Mouse (Mus musculus) kidney, postnatal 36 days (tissue): ENCODE measurements around the gene Pde12.
"Not testable (repeated sequence)": the region's sequence is repeated elsewhere in the genome, so short reads cannot be mapped to it uniquely, and the experiment has no call there.

Experiments
- DNase-seq, 2 experiments: peaks; one replicate each; pipeline ENCODE4 v3.0.0; 2021 to 2022; ENCODE audit warnings: mixed read lengths in 2 of 2

Gene Pde12

DNA sequence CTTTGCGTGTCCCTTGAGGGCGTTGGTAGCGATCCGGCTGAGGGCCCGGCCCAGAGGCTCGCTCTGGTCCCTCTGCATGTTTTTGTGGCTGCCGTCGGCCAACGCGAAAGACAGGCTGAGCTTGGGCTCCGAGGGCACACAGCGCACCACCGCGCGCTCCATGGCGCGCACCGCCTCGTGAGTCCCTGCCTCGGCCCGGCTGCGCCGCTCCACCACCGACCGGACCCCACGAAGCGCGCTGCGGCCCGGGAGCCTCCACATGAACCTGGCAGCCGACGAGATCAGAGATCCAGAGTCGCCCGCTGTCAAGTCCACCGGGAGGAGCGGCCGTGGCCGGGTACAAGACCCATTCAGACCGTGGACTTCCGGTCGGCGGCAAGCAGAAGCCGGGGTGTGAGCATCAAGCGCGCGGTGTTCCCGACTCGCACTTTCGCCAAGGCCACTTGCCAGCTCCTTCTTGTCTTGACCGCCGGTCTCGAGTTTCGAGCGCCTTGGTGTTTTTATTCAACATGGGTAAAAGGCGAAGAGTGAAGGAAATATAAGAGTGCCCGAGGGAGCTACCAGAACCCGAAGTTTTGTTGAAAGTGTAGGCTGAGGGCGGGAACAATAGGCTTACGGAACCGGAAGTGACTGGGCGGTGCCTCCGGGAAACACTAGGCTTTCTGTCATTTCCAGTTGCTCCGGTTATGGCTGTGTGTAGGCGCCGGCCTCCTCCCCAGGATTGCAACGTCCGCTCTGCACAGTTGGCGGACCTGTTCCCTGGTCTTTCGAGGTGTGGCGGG lies at the start of gene Pde12:
TSS of gene Pde12 (minus strand) at position 592 of the 782 bp plus-strand sequence.
- DNase-seq, result peak; percentile 92

DNA sequence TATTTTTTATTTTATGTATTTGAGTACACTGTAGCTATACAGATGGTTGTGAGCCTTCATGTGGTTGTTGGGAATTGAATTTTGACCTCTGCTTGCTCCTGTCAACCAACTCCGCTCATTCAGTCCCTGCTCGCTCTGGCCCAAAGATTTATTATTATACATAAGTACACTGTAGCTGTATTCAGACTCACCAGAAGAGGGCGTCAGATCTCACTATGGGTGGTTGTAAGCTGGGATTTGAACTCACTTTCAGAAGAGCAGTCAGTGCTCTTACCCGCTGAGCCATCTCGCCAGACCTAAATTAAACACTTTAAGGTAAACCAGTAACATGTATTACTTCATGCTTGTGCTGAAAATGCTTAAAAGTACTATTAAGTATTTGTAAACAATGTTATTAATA lies 35.6 kb upstream of the Pde12 start:
- peak in 1 of 2 experiments; percentile 4 for DNase-seq

DNA sequence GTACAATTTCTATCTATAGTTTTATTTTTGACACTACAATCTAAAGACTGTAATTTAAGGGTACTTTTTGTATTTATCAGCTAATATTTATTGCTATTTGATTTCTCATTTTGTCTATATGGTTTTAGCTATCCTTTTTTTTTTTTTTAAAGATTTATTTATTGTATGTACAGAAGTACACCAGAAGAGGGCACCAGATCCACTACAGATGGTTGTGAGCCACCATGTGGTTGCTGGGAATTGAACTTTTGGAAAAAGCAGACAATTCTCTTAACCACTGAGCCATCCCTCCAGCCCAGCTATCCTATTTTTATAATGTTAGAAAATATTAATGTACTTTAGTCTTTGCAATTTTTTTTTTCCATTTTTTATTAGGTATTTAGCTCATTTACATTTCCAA lies 28.2 kb upstream of the Pde12 start:
- no peak for DNase-seq

DNA sequence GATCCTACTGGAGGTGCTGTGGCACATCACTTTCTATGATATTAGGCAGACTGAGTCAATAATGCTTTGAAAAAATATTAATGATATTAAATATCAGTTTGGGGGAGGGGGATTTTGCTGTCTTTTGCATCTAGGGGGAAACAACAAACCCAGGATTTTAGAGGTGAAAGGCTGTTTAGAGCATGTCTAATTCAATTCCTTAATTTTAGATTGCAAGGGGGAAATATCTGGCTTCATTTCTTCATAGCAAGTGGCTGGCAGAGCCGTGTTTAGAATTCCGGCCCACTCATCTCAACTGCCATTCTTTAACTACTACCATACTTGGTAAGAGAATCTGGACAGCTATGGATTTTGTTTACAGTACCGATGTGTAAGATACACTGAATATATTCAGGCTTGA lies 23.3 kb upstream of the Pde12 start, which contains the start of gene Dnah12:
TSS of gene Dnah12 (plus strand) at position 301 of the 400 bp plus-strand sequence.
- no peak for DNase-seq

DNA sequence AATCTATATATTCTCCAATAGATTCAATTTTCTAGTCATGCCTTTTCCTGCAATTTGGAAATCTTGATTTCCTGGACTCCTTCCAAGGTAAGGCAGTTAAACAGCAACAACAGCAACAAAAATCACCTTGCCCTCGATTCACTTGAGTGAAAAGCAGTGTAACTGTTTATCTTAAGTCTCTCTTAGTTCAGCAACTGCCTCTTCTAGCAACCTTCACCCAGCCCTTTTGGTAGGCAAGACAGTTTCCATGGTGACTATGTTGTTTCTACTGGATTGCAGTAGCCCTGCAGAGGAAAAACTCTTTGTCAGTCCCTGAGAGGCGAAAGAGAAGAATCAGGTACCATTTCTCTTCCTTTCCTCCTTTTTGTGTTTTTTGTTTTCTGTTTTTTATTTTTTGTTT lies 21.7 kb upstream of the Pde12 start:
- peak; percentile 14 to 64 for DNase-seq

DNA sequence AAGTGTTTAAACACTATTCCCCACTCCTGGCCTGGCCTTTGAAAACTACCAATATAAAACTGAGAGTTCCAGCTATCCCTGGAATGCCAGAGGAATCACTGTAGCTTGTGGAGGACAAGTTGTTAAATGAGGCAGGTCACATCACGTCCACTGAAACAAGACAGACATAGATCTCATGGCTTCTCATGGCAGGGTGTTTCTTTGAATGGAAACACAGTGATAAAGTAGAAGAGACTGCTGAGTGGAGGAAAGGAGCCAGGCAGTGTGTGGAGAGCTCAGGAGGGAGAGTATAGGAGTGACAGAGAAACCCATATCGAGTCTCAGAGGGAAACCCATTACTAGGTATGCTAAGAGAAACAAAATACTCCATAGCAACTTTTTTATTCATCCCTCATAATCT lies 21.0 kb upstream of the Pde12 start:
- no peak for DNase-seq

DNA sequence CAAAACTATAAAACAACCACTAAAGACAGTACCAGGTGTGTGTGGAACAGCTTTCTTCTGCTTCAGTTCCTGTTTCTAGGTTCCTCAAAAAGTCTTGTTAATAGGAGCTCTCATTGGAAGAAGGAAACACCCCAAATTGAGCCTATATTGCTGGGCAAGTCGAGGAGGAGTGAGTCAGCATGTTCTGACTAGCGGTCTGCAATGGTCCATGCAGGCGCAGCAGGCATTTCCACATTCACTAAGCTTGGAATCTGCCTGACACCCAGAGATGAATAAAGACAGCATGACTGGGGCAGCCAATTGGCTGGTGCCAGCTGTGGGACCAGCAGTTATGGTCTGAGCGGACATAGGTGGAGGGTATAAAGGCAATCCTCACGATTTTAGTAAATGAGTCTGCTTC lies 6.1 kb upstream of the Pde12 start:
- DNase-seq, result no peak

DNA sequence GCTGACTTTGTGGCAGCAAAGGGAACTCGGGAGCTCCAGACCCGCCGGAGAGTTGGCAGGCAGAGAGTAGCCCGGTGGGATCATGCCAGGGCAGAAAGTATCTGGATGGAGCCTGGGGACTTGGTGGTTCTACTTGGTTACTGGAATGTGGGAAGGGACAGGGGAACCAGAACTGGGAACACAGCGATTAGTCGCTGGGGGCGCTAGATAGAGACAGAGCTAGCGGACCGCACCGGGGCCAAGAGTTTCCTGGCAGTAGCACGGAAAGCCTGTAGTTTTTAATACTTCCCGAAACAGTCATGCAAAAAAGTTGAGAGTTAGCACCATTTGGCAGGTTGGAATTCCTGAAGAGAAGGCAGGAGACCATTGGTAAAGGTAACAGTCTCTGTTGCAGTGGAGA lies 5.7 kb upstream of the Pde12 start:
- peak; percentile 64 to 80 for DNase-seq

DNA sequence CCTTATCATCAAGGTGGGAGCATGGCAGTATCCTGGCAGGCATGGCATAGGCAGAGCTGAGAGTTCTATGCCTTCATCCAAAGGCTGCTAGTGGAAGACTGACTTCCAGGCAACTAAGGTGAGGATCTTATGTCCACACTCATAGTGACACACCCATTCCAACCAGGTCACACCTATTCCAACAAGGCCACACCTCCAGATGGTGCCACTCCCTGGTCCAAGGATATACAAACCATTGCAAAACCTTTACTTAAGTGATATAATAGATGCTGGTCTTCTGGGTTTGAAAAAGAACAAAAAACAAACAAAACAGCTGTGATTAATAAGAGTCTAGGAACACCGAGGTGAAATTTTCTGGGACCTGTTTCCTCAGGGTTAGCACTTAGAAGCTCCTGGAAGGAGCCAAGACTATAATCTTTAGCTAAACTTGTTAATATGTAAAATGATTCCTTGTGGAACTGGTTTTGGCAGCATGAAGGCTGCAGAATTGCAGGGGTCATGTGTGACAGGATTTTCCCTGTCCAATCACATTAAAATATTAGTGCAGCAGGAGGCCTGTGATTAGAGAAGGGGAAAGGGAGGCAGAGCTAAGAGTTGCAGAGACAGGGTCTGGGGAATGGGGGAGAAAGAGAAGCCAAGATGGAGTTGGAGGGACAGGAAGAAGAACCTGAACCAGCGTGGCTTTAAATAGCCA lies 4.9 kb upstream of the Pde12 start:
- peak; percentile 19 to 50 for DNase-seq

DNA sequence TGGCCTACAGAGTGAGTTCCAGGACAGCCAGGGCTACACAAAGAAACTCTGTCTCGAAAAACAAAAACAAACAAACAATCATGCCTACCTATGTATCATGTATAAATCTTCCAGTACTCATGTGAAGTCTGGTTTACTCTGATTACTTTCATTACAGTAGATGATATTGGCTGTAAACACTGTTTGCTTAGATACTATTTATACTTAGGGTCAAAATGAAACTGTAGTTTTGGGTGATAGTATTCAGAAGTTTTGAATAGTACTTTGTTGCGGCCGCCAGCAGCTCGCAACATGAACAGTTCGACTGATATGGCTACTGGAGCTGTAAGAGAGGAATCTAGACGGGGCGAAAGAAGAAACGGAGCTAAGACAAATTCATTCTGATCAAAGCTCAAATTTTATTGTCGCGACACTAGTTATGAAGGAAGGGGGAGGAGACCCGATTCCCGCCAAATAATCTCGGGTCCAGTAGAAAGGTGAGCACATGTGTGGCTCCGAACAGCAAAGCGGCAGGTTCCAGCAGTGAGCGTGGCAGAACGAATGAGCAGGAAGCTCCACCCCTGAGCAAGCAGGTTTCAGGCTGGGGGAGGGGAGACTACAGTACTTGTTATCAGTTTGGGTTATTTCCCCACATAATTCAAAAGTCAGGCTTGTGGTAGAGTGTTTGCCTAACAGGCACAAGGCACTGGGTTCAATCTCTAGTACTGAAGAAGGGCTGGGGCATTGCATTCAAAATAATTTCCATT lies 2.4 kb upstream of the Pde12 start:
- DNase-seq, result not testable (repeated sequence)

DNA sequence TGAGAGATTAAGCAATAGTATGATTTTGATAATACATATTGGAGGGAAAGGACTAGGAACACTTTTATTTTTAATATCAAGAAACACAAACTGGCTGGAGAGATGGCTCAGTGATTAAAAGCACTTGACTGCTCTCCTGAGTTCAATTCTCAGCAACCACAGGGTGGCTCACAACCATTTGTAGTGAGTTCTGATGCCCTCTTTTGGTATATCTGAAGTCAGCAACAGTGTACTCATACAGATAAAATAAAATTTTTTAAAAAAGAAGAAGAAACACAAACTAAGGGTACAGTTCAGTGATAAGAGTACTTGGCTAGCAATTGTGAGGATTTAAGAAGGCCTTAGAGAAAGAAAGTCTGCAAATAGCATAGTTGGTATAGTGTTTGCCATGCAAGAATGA lies 1.3 kb upstream of the Pde12 start:
- no peak for DNase-seq

DNA sequence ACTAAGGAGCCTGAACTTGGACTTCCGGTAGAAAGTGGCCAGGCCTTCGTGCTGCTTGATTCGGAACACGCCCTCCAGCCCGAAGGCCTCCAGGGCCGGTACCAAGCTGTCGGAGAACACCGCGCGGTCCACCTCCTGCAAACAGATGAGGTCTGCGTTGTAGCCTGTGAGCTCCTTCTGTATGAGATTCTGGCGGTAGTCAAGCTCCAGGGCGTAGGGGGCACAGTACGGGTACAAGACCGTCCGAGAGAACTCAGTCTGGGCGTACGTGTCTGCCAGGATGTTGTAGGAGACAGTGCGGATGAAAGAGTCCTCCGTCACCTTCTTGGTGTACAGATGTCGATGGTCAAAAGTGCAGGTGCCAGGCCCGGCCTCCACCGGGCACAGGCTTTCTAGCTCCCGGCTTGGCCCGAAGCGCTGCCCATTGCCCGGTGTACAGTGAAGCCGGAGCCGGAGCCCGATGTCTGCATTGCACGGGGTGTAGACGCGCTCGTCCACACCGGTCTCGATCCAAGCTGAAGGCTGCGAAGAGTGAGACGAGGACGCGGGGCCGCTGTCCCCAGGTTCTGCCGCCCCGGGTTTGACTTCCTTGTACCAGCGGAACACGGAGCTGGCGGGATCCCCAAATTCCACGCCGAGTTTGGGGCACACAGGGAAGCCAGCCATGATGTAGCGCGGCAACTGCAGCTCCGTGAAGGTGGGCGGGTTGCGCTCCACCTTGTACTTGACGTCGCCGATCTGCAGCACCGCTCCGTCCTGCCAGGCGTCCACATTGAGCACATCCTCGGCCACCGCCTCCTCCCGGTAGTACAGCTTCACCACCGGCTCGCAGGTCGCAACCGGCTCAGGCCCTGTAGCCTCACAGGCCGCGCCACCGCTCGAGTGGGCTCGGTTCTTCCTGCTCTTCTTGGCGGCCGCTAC lies 1.1 kb downstream of the Pde12 start:
- DNase-seq, result peak; percentile 17 to 56

DNA sequence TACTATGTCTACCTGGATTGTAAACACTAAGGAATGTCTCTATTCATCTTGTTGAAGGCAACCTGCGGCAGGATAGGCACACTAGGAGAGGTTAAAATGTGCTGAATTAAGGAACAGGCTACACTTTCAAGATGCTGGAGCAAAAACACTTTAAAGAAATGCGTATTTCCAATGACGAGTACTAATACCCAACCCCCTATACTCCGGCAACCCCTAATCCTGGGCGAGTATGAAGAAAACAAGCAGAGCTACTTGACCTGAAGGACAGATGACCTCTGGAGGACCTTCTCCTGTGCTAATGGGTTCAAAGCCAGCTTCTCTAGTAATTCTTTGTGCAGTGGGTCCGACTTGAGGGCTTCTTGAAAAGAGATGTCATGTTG lies 1.7 kb downstream of the Pde12 start:
- DNase-seq, result no peak

DNA sequence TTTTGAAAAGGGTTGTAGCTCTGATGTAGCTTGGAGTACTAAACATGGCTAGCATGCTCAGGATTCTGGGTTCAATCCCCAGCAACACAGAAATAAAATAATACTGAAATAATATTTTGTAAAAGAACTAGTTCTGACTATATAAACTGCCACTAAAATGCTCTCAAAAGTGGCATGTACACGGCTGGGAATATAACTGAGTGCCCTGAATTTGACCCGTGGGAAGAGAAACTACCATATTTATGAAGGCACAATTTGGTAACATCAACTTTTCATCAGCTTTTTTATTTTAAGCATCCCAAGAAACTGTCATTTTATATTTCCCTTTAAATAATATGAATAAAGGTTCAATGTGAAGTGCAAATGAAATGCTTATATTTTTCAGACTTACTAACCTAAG lies 5.8 kb downstream of the Pde12 start:
- DNase-seq, result no peak

DNA sequence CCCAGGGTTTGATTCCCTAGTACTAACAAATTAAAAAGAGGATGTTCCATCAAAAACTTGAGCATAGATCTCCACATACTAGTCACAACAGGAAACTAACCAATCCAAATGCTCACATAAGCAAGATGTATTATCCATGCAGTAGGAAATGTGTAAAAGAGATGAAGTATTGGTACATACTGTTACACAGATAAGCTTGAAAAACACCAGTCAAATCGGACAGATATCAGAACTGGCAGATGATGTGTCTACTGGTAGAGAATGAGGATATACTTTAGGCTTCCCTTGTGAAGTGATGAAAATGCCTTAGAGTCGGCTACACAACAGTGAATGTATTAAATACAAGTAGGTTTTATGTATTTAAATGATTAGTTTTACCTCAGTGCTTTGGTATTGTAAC lies 7.2 kb downstream of the Pde12 start:
- no peak for DNase-seq

DNA sequence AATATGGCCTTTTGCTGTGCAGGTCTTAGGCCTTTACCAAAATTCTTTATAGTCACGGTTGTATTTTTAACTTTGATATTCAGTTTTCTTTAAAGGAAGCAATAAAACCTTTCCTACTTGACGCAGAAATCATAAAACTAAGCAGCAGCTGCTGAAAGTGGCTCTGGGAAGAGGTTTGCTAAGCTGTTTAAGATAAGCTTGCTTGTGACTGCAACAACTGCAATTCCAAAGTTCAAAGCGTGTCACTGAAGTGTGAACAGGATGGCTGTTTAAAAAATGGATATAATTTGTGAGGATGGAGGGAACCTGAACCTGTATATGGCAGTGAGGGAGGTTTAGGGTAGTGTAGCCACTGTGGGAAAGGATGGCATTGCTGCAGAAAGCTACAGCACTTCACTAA lies 7.7 kb downstream of the Pde12 start:
- no peak for DNase-seq

DNA sequence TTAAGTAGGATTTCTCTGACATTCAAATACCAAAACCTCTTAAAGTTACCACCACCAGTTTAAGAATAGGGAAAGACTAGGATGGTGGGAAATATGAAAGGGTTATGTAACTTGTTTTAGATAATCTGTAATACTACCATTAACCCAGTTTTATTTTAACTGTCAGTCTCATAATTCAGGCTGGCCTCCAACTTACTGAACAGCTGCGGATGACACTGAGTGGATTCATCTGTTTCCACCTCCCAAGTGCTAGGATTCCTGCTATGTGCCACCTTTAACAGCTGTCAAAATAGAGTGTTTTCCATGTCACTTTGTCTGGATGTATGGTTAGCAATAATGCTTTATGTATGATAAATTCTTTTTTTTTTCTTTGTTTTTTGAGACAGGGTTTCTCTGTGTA lies 9.4 kb downstream of the Pde12 start:
- DNase-seq, result no peak

DNA sequence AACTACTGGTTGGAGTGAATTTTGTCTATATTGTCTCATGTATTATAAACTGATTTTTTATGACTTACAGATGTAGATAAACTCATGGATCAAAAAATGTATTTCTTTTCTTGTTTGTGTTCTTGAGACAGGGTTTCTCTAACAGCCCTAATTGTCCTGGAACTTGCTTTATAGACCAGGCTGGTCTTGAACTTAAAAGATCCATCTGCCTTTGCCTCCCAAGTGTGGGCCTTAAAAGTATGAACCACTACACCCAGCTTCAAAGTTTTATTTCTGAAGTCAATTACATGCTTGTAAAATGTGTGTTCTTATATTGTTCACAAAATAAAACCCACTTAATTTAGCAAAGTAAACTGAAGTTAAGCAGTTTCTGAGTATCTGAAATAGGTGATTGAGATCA lies 11.5 kb downstream of the Pde12 start:
- no peak for DNase-seq

DNA sequence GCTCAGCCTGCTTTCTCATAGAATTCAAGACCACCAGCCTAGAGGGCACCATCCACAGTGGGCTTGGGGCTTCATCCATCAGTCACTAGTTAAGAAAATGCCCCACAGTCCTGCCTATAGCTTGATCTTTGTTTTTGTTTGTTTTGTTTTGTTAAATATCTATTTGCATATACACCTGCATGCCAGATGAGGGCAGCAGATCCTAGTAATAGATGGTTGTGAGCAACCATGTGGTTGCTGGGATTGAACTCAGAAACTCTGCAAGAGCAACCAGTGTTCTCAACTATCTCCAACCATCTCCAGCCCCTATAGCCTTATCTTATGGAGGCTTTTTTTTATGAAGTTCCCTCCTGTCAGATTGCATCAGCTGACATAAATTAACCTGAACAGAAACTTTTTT lies 17.8 kb downstream of the Pde12 start:
- DNase-seq, result peak in 1 of 2 experiments; percentile 48

DNA sequence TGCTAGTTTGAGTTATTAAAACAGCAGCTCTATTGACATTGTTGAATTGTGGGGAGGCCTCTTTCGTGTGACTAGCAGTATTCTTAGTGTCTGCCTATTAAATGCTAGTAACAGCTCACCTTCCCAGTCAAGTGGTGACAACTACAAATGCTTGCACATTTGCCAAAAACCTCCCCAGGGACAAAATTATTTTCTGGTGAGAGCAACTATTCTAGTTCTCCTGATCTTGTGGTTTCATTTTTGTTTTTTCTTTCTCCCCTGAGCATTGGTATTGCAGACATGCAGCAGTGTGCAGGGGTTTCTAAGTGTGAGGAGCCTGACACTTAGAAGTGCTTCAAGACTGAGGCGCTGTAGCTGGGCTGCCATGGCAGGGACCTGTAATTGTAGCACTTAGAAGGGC lies 21.9 kb downstream of the Pde12 start:
- no peak for DNase-seq

DNA sequence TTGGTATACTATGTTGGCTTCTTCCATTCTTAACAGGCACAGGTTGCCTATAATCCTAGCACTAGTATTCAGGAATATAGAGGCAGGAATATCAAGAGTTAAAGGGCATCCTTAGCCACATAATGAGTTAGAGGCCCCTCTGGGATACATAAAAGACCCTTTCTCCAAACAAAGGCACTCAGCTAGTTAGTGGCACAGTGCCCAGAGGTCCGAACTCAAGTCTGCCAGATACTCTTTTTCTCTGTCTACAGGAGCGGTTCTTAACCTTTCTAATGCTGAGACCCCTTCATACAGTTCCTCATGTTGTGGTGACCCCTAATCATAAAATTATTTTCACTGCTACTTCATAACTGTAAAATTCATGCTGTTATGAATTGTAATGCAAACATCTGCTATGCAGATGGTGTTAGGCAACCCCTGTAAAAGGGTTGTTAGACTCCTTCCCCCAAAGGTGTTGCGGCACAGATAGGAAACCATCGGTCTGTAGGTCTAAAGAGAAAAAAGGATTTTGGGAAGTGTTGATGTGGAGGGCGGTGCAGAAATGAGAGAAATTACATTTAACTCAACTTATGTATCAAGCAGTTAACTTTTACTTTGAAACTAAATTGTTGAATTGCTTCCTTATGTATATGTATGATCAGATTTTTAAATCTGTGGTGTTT lies 23.6 kb downstream of the Pde12 start:
- no peak for DNase-seq

DNA sequence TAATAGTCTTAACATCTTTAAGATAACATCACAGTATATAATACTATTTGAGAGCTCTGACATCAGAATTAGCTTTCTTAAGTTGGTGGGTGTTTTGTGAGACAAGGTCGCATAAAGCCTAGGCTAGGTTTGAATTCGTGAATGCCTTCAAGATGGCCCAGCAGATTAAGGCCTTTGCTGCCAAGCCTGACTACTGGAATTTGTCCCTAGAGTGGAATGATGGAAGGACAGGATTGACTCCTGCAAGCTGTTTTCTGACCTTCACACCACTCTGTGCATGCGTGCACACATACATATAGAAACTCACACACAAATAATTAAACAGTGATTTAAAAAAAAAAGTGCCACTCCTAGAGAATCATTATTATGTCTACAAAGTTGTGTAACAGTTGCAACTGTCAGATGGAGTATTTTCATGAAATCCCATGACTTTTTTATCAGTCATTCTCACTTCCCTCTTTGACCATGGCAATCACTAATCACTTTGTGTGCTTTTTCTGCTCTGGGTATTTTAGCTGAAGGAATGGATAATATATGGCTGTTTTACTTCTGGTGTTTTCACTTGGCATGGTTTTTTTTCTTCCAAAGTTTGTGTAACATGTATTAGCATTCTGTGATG lies 26.6 kb downstream of the Pde12 start:
- peak in 1 of 2 experiments; percentile 11 for DNase-seq
